Mouse (Mus musculus) limb, embryonic 14.5 days (tissue): ENCODE measurements around the gene Kcnh6. TPM values are rescaled to one million over a fixed set of nuclear protein-coding genes. Genes with fewer than 3 reads are reported as not detected.

Experiments used
- ATAC-seq: fragments of 200-750 bp; cut with Nextera tagmentation; 2 replicates; pipeline ENCODE4 v1.8.0; 2017; ENCODE audit warnings: low read depth, moderate number of reproducible peaks, moderate TSS enrichment; ENCODE audit not compliant: low FRiP score
- DNase-seq: peaks from one replicate; pipeline ENCODE4 v3.0.0-alpha.2; 2015; ENCODE audit warnings: low spot score
- H3K27ac ChIP-seq: fragments of 300-500 bp; sonication (generic); replicated peaks from 2 replicates; pipeline ENCODE4 v1.5.1; 2014; ENCODE audit warnings: low read depth, mild to moderate bottlenecking, low read length, moderate library complexity, mixed read lengths
- H3K27me3 ChIP-seq: fragments of 300-500 bp; sonication (generic); 2 replicates; pipeline ENCODE4 v1.6.1; 2014; ENCODE audit warnings: low read length, mixed read lengths; ENCODE audit not compliant: control insufficient read depth, insufficient read depth
- H3K36me3 ChIP-seq: fragments of 300-500 bp; sonication (generic); 2 replicates; pipeline ENCODE4 v1.6.1; 2014; ENCODE audit warnings: mild to moderate bottlenecking, low read length, moderate library complexity, mixed read lengths; ENCODE audit not compliant: control insufficient read depth, insufficient read depth
- H3K4me1 ChIP-seq: fragments of 300-500 bp; sonication (generic); 2 replicates; pipeline ENCODE4 v1.6.1; 2014; ENCODE audit warnings: antibody characterized with exemption, low read length, mixed read lengths; ENCODE audit not compliant: control insufficient read depth, insufficient read depth
- H3K4me2 ChIP-seq: fragments of 300-500 bp; sonication (generic); replicated peaks from 2 replicates; pipeline ENCODE4 v1.6.1; 2014; ENCODE audit warnings: low read depth, mild to moderate bottlenecking, low read length, moderate library complexity; ENCODE audit not compliant: severe bottlenecking
- H3K4me3 ChIP-seq: fragments of 300-500 bp; sonication (generic); replicated peaks from 2 replicates; pipeline ENCODE4 v1.5.1; 2014; ENCODE audit warnings: low read length
- H3K9ac ChIP-seq: fragments of 300-500 bp; sonication (generic); 2 replicates; pipeline ENCODE4 v1.6.1; 2014; ENCODE audit warnings: mild to moderate bottlenecking, low read depth, low read length, moderate library complexity; ENCODE audit not compliant: severe bottlenecking
- H3K9me3 ChIP-seq: fragments of 300-500 bp; sonication (generic); 2 replicates; pipeline ENCODE4 v1.6.1; 2016; ENCODE audit warnings: low read length; ENCODE audit not compliant: control insufficient read depth
- POLR2A ChIP-seq: fragments of 200-500 bp; IDR thresholded peaks from 2 replicates; pipeline ENCODE4 v1.8.0; 2012; ENCODE audit warnings: inconsistent platforms, mild to moderate bottlenecking, moderate library complexity, borderline replicate concordance; ENCODE audit not compliant: insufficient read depth, insufficient read length; ENCODE audit errors: extremely low read depth
- WGBS: fragments of 180-500 bp; shearing (Covaris S2); extraction: QIAGEN DNeasy Blood & Tissue Kit; methylation state at CpG from one replicate; pipeline ENCODE4 v1.1.7; 2014; 5-methylcytosine and 5-hydroxymethylcytosine counted together
- polyA plus RNA-seq, 2 experiments: library from polyadenylated mRNA; depleted of rRNA in 1 of 2; stranded (reverse) in 1 of 2; unstranded in 1 of 2; fragments of >200 nt; fragmentation: Nextera tagmentation in 1 of 2; extraction: Ambion mirVana in 1 of 2; gene quantifications; 2 replicates each; pipeline versions ENCODE4 v1.2.1 to v1.2.3; 2012 to 2014

Kcnh6 gene
- polyA plus RNA-seq, 2 experiments = 0.20 to 0.32 TPM

- H3K4me3 ChIP-seq = no peak overlapping the region
- no peaks in the 10 kb centered on the region for H3K9me3 ChIP-seq
- no peak overlapping the region for H3K4me2 ChIP-seq
- H3K27me3 ChIP-seq = no peaks in the 10 kb centered on the region
- H3K4me1 ChIP-seq = no peaks in the 10 kb centered on the region
- ATAC-seq (no peak), DNase-seq (no peak)
- WGBS = 62% methylated on average over 2 of the region's 2 CpGs
- no peaks in the 10 kb centered on the region for H3K36me3 ChIP-seq
- H3K27ac ChIP-seq = no peak overlapping the region
- H3K9ac ChIP-seq = no peak overlapping the region
- no peak for TF ChIP-seq POLR2A
Observed at GRCm38 (mm10) chr11:105990231-105990630, 17.7 kb upstream of the Kcnh6 start.

GRCm38 (mm10) chr11:105994375-105994774, 13.5 kb upstream of the Kcnh6 start, which contains the start of gene Ace3:
Ace3 (plus strand) TSS chr11:105994675.
- Histone ChIP-seq H3K4me2 (no peak within 1 kb of the TSS), H3K9me3 (no peaks in the 10 kb centered on the region), H3K36me3 (no peaks in the 10 kb centered on the region), H3K27ac (no peak within 1 kb of the TSS), H3K9ac (no peak within 1 kb of the TSS), H3K27me3 (no peaks in the 10 kb centered on the region), H3K4me1 (no peaks in the 10 kb centered on the region), H3K4me3 (no peak within 1 kb of the TSS)
- DNase-seq (no peak), ATAC-seq (no peak)
- WGBS = 98% methylated on average over 3 of the region's 3 CpGs
- no peak for TF ChIP-seq POLR2A

- H3K4me3 ChIP-seq = no peak overlapping the region
- H3K27me3 ChIP-seq = no peaks in the 10 kb centered on the region
- H3K9ac ChIP-seq = no peak overlapping the region
- no peaks in the 10 kb centered on the region for H3K36me3 ChIP-seq
- TF ChIP-seq POLR2A = no peak
- H3K4me1 ChIP-seq = no peaks in the 10 kb centered on the region
- no peak overlapping the region for H3K4me2 ChIP-seq
- H3K9me3 ChIP-seq = no peaks in the 10 kb centered on the region
- ATAC-seq (no peak), DNase-seq (no peak)
- no peak overlapping the region for H3K27ac ChIP-seq
- 95% methylated on average over 6 of the region's 6 CpGs for WGBS
Observed at GRCm38 (mm10) chr11:106000062-106000461, 7.9 kb upstream of the Kcnh6 start.

GRCm38 (mm10) chr11:106001718-106002117, 6.2 kb upstream of the Kcnh6 start:
- ATAC-seq = no peak
- no peaks in the 10 kb centered on the region for H3K36me3 ChIP-seq
- H3K27me3 ChIP-seq = no peaks in the 10 kb centered on the region
- no peak overlapping the region for H3K4me3 ChIP-seq
- no peaks in the 10 kb centered on the region for H3K4me1 ChIP-seq
- no peak overlapping the region for H3K27ac ChIP-seq
- WGBS = 49% methylated on average over 4 of the region's 4 CpGs
- no peak for TF ChIP-seq POLR2A
- no peak for DNase-seq
- H3K4me2 ChIP-seq = no peak overlapping the region
- no peak overlapping the region for H3K9ac ChIP-seq
- no peaks in the 10 kb centered on the region for H3K9me3 ChIP-seq

- Histone ChIP-seq H3K27me3 (no peaks in the 10 kb centered on the region), H3K4me2 (no peak overlapping the region), H3K9ac (no peak overlapping the region), H3K27ac (no peak overlapping the region), H3K36me3 (no peaks in the 10 kb centered on the region), H3K9me3 (no peaks in the 10 kb centered on the region), H3K4me3 (no peak overlapping the region), H3K4me1 (peaks cover 4% of the 10 kb centered on the region; the same call in 1 of the 2 replicates)
- no peak for TF ChIP-seq POLR2A
- no peak for DNase-seq
- 81% methylated on average over 1 of the region's 1 CpGs for WGBS
- ATAC-seq = no peak
Observed at GRCm38 (mm10) chr11:106004576-106004975, 3.3 kb upstream of the Kcnh6 start.

DNA sequence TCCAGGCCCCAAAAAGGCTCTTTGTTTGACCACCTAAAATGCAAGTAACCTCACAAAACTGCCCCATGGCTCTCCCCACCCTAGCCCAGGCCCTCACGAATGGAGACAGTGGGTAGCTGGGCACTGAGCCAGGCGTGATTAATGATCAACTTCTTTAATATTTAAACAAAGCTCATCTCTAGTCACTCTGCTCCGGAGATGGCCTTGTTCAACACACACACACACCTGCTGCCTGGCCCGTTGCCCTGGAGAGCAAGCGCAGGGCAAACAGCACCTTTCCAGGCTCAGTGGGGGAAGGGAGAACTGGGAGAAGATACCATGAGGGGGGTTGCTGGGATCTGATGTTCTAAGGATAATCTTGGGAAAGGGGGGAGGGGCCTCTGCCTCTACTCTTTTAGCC, 2.0 kb upstream of the Kcnh6 start:
- TF ChIP-seq POLR2A = no peak

More for the DNA sequence above, 2.0 kb upstream of the Kcnh6 start:
- no peaks in the 10 kb centered on the region for H3K27me3 ChIP-seq
- H3K36me3 ChIP-seq = no peaks in the 10 kb centered on the region
- H3K4me2 ChIP-seq = no peak overlapping the region
- ATAC-seq (no peak), DNase-seq (no peak)
- WGBS = 62% methylated on average over 5 of the region's 5 CpGs
- H3K9ac ChIP-seq = no peak overlapping the region
- peaks cover 4% of the 10 kb centered on the region; the same call in 1 of the 2 replicates for H3K4me1 ChIP-seq
- no peak overlapping the region for H3K4me3 ChIP-seq
- H3K27ac ChIP-seq = no peak overlapping the region
- H3K9me3 ChIP-seq = no peaks in the 10 kb centered on the region
